Mouse (Mus musculus): ENCODE results near the gene Brinp2. TPM values are rescaled to one million over a fixed set of nuclear protein-coding genes. Genes with fewer than 3 reads are reported as not detected.

Gene Brinp2
- polyA plus RNA-seq, 1 experiment, result 0.35 TPM

DNA sequence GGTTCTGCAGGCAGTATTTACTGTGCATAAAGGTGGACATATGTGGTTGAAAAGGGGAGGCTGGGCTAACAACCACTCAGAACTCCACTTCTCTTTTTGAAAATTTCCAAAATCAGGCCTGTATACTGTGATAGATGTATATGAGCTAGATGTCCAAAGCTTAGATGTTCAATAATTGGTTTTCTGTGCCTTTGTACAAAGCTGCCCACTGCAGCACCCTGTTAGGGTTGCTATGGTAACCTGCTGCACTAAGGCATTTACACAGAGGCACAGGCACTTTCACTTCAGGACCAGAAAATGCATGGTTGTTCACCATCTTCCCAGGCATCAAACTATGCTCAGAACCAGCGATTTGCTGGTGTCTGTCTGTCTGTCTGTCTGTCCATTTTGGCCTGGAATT lies 8.3 kb upstream of the Brinp2 start:
- no peak overlapping the region for H3K27ac ChIP-seq (ENCODE audit: control insufficient read depth, insufficient read depth, low read depth, low read length, poor library complexity)

DNA sequence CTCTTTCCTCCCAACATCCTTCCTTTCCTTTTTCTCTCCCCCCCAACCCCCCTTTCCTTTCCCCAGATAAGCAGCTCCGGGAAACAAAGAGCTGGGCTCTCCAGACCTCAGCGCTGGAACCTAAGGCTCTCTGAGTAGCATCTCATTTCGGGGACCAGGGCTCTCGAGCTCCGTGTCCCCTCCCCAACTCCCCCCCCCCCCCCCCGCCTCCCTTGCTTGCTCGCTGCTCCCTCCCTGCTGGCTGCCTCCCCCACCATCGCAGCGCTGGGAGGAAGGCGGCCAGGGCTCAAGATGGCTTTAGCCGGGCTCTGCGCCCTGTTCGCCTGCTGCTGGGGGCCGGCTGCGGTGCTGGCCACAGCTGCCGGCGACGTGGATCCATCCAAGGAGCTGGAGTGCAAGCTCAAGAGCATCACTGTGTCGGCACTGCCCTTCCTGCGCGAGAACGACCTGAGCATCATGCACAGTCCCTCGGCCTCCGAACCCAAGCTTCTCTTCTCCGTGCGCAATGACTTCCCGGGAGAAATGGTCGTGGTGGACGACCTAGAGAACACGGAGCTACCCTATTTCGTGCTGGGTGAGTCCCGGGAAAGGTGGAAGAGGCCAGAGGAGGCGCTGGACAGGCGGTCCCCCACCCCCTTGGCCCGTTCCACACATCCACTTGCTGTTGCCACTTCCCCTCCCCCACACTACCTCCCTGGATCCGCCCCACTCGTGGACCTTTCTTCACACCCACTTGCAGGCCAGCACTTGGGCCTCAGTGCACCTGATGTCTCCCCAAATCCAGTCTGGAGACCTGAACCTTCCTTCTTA lies 6.4 kb upstream of the Brinp2 start:
- Histone ChIP-seq H3K4me1 (ENCODE audit: control insufficient read depth, insufficient read depth, low read length) (no peaks in the 10 kb centered on the region), H3K27ac (ENCODE audit: control insufficient read depth, insufficient read depth, low read depth, low read length, poor library complexity) (no peak overlapping the region), H3K4me3 (replicated peaks; ENCODE audit: control insufficient read depth, low read depth, low read length) (no peak overlapping the region)
- no peak for TF ChIP-seq POLR2A (IDR thresholded peaks at IDR 0.05; ENCODE audit: borderline replicate concordance, control insufficient read depth, low read depth, low read length)
- no peak for TF ChIP-seq CTCF (IDR thresholded peaks at IDR 0.05; ENCODE audit: control insufficient read depth, insufficient read depth, low read length)
- 5% methylated on average over 35 of the region's 37 CpGs for WGBS

More for the DNA sequence above, 8.3 kb upstream of the Brinp2 start:
- WGBS, result 39% methylated on average over 1 of the region's 1 CpGs
- no peak overlapping the region for H3K4me3 ChIP-seq (replicated peaks; ENCODE audit: control insufficient read depth, low read depth, low read length)
- H3K4me1 ChIP-seq (ENCODE audit: control insufficient read depth, insufficient read depth, low read length), result no peaks in the 10 kb centered on the region
- TF ChIP-seq POLR2A (IDR thresholded peaks at IDR 0.05; ENCODE audit: borderline replicate concordance, control insufficient read depth, low read depth, low read length), result no peak

DNA sequence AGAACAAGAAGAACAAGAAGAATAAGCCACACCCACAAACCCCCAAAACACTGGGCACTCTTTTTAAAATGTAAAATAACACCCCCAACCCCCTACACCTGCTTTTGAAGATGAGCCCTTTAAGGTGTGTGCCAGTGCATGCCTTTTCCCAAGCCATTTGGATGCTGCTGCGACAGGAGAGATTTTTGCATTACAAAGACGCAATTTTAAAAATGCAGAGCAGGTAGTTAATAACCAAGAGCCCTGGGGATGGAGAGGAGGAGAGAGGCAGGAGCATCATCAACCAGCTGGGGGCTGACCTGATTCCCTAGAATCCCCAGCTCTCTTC lies 5.8 kb upstream of the Brinp2 start, which contains the start of gene Astn1:
Gene Astn1 (plus strand): TSS at position 310 of the 328 bp plus-strand sequence.
- Histone ChIP-seq H3K27ac (ENCODE audit: control insufficient read depth, insufficient read depth, low read depth, low read length, poor library complexity) (no peak within 1 kb of the TSS), H3K4me1 (ENCODE audit: control insufficient read depth, insufficient read depth, low read length) (no peaks in the 10 kb centered on the region), H3K4me3 (replicated peaks; ENCODE audit: control insufficient read depth, low read depth, low read length) (no peak within 1 kb of the TSS)
- WGBS, result 7% methylated on average over 2 of the region's 2 CpGs
- TF ChIP-seq POLR2A (IDR thresholded peaks at IDR 0.05; ENCODE audit: borderline replicate concordance, control insufficient read depth, low read depth, low read length), result no peak
- no peak for TF ChIP-seq CTCF (IDR thresholded peaks at IDR 0.05; ENCODE audit: control insufficient read depth, insufficient read depth, low read length)

DNA sequence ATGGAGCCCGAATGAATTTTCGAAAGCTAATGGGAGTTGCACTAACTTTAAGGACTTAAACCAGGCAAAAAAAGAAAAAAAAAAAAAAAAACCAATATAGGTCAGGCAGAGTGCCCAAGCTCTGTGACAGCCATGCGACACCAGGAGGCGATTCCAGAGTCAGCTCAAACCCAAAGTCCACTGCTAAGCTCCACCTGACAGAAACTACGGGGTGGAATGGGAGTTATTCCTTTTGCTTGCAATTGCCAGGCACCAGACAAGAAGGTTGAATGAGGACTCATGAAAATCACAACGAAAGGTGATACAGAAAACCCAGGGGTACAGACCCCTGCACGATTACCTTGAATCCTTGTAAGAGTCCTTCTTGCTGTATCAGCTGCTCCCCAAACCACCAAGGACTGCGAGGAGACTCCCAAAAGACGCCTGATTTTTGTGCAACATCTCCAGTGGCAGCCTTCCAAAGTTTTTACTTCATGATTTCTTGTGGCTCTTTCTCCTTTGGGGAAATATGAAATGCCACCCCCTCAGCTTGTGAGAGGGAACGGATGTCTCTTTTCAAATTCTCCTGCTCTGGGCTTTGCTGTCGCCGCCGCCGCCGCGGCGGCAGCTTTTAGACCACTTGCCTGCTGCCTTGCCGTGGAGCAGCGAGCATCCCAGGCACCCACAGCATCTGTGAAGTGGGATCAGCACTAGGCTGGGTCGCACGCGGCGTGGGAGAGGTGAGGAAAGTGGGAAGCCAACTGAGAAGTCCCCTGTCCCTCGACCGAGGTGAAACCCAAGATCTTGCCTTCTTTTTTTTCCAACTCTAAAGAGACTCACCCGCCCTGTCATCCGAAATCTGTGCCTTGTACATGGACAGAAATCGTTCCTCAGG lies 712 bp downstream of the Brinp2 start:
- TF ChIP-seq POLR2A (IDR thresholded peaks at IDR 0.05; ENCODE audit: borderline replicate concordance, control insufficient read depth, low read depth, low read length) (no peak), CTCF (IDR thresholded peaks at IDR 0.05; ENCODE audit: control insufficient read depth, insufficient read depth, low read length) (no peak)
- H3K4me3 ChIP-seq (replicated peaks; ENCODE audit: control insufficient read depth, low read depth, low read length), result no peak overlapping the region
- H3K27ac ChIP-seq (ENCODE audit: control insufficient read depth, insufficient read depth, low read depth, low read length, poor library complexity), result no peak overlapping the region
- WGBS, result 11% methylated on average over 28 of the region's 28 CpGs
- no peaks in the 10 kb centered on the region for H3K4me1 ChIP-seq (ENCODE audit: control insufficient read depth, insufficient read depth, low read length)

DNA sequence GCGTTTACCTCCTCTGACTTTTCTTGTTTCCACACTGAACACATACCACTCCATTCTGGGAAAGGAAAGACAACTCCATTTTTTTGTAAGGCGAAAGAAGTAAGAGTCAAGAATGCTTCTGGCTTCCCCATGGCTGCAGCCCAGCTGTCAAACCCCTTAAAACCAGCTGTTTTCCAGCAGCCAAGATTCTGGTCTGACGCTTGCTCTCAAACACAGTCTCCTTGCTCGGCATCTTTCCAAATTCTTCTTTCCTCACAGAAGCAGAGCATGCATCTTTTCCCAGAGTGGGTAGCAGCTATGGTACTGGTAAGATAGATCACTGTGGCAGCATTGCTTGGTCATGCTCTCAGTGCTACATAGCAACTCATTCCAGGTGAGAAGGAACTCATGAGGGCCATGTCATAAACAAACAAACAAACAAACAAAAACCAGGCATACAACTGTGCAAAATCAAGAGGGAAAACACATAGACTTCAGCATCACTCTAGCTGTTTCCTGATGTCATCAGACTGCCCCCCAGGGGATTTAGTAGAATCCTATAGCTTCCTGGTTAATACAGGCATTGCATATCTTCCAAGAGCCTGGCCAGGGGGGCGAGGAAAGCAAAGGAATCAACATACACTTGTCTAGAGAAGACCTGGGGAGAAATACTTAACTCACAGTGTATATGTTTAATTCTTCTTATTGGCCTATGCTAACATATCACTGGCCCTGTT lies 2.3 kb downstream of the Brinp2 start:
- no peaks in the 10 kb centered on the region for H3K4me1 ChIP-seq (ENCODE audit: control insufficient read depth, insufficient read depth, low read length)
- no peak overlapping the region for H3K4me3 ChIP-seq (replicated peaks; ENCODE audit: control insufficient read depth, low read depth, low read length)
- 65% methylated on average over 5 of the region's 5 CpGs for WGBS
- no peak overlapping the region for H3K27ac ChIP-seq (ENCODE audit: control insufficient read depth, insufficient read depth, low read depth, low read length, poor library complexity)
- TF ChIP-seq CTCF (IDR thresholded peaks at IDR 0.05; ENCODE audit: control insufficient read depth, insufficient read depth, low read length), result no peak
- TF ChIP-seq POLR2A (IDR thresholded peaks at IDR 0.05; ENCODE audit: borderline replicate concordance, control insufficient read depth, low read depth, low read length), result no peak

DNA sequence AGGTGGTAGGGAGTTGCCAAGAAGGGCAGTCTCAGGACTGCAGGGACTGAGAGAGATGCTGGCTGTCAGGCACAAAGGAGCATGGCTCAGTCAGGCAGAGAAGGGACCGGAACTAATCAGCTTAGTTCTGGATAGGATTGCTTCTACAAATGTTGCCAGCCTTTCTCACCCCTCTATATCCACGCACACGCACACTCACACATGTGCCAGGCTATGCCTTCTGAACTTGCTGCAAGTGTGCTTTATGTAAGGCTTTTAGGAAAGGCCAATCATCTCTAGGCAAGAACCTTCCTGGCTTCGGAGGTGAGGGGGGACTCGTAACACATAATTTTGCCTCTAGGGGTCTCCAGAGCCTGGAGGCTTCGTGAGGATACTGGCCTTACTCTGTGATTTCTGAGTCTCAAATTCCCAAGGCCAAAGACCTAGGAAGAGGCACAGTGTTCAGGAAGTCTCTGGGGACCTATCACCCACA lies 12.8 kb downstream of the Brinp2 start:
- WGBS, result 49% methylated on average over 6 of the region's 6 CpGs
- Histone ChIP-seq H3K27ac (ENCODE audit: control insufficient read depth, insufficient read depth, low read depth, low read length, poor library complexity) (no peak overlapping the region), H3K4me3 (replicated peaks; ENCODE audit: control insufficient read depth, low read depth, low read length) (no peak overlapping the region), H3K4me1 (ENCODE audit: control insufficient read depth, insufficient read depth, low read length) (no peaks in the 10 kb centered on the region)
- no peak for TF ChIP-seq POLR2A (IDR thresholded peaks at IDR 0.05; ENCODE audit: borderline replicate concordance, control insufficient read depth, low read depth, low read length)
- TF ChIP-seq CTCF (IDR thresholded peaks at IDR 0.05; ENCODE audit: control insufficient read depth, insufficient read depth, low read length), result no peak

DNA sequence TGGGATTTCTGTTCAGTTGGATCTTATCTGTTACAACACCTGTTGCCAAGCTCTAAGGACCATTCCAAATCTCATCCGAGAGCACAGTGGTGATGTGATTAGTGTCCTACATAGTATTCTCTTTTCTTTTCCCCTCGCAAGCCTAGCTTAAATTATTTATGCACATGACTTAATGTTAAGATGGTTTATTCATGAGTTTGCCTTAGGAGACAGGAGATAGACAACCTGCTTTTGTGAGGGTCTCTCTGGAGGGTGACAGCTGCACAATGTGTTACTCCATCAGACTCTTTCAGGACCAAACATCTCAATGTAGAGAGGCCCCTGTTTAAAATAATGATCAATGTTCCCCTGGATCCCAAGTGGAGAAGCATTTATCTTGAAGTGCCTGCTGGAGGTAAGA lies 27.3 kb downstream of the Brinp2 start:
- Histone ChIP-seq H3K4me1 (ENCODE audit: control insufficient read depth, insufficient read depth, low read length) (no peaks in the 10 kb centered on the region), H3K4me3 (replicated peaks; ENCODE audit: control insufficient read depth, low read depth, low read length) (no peak overlapping the region), H3K27ac (ENCODE audit: control insufficient read depth, insufficient read depth, low read depth, low read length, poor library complexity) (no peak overlapping the region)
- no peak for TF ChIP-seq CTCF (IDR thresholded peaks at IDR 0.05; ENCODE audit: control insufficient read depth, insufficient read depth, low read length)
- no peak for TF ChIP-seq POLR2A (IDR thresholded peaks at IDR 0.05; ENCODE audit: borderline replicate concordance, control insufficient read depth, low read depth, low read length)
- WGBS, result 74% methylated on average over 2 of the region's 2 CpGs

DNA sequence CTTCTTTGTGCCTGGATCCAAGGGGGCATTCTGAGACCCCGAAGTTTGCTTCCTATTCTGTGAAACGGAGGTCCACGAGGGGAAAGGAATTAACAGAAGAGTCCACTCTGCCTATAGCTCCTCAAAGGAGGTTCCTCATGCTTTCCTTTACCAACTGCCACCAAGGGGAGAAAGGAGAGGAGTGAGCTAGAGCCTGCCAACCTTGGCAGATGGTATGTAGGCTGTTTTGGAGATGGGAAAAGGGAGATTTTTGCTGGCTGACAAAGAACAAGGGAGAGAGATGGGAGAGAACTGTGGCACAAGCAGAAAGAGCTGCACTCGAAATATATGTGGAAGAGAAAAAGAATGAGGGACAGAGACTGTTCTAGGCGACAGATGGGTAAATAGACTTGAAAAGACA lies 28.0 kb downstream of the Brinp2 start:
- 70% methylated on average over 5 of the region's 5 CpGs for WGBS

More for the DNA sequence above, 28.0 kb downstream of the Brinp2 start:
- H3K4me1 ChIP-seq (ENCODE audit: control insufficient read depth, insufficient read depth, low read length), result no peaks in the 10 kb centered on the region
- no peak for TF ChIP-seq POLR2A (IDR thresholded peaks at IDR 0.05; ENCODE audit: borderline replicate concordance, control insufficient read depth, low read depth, low read length)
- no peak for TF ChIP-seq CTCF (IDR thresholded peaks at IDR 0.05; ENCODE audit: control insufficient read depth, insufficient read depth, low read length)
- no peak overlapping the region for H3K4me3 ChIP-seq (replicated peaks; ENCODE audit: control insufficient read depth, low read depth, low read length)
- no peak overlapping the region for H3K27ac ChIP-seq (ENCODE audit: control insufficient read depth, insufficient read depth, low read depth, low read length, poor library complexity)

Measured in bone marrow, adult 2 months (tissue).